Mouse (Mus musculus): ENCODE data around the gene Bptf. TPM values are rescaled to one million over a fixed set of nuclear protein-coding genes. Genes with fewer than 3 reads are reported as not detected.
"Not testable (repeated sequence)": the region's sequence is repeated elsewhere in the genome, so short reads cannot be mapped to it uniquely, and the experiment has no call there.

The Bptf gene
- polyA plus RNA-seq, 1 experiment from 2014 or later, result 30.1 TPM

DNA sequence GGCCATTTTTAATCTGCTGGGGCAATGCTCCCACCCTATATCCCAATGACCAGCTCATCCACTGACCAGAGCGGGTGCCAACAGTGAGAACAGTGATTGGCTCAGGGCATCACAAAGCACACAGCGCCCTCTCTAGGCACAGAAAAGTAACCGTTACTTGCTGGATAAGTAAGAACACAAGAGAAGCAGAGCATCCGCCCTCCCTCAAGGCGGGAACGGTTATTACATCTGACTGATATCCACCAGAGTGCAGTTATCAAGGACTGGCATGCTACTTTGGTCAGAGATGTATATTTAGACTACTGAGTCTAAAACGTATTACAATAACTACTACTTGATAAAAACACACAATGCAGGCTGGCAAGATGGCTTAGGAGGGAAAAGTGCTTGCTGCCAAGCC, 39.3 kb downstream of the Bptf start:
- Histone ChIP-seq H3K4me2 (no peak overlapping the region), H3K27ac (no peak overlapping the region), H3K36me3 (peaks cover 25% of the 10 kb centered on the region), H3K9me3 (no peaks in the 10 kb centered on the region), H3K27me3 (no peaks in the 10 kb centered on the region), H3K9ac (no peak overlapping the region), H3K4me3 (no peak overlapping the region), H3K4me1 (no peaks in the 10 kb centered on the region)
- no peak for ATAC-seq (ENCODE audit: borderline replicate concordance, extremely low read depth, low FRiP score, low TSS enrichment)
- WGBS, result 88% methylated on average over 7 of the region's 7 CpGs

DNA sequence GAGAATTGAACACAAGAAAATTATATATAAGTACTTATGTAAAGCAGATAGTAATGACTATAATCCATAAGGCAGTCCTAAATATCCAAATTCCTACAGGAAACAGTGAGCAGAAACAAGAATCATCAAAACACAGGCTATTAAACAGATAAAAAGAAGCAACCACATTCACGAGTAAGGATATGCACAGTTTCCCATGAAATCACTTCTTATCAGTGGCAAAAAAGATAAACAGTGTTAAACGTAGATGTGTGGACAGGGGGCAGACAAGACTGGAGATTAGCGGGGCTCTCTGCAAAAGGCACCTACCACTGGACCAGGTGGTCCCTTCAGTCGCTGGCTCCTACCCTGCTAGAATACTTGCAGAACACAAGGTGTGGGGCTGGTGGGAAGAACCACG, 46.1 kb downstream of the Bptf start:
- no peaks in the 10 kb centered on the region for H3K4me1 ChIP-seq
- H3K4me3 ChIP-seq, result no peak overlapping the region
- H3K4me2 ChIP-seq, result no peak overlapping the region
- H3K36me3 ChIP-seq, result peaks cover 36% of the 10 kb centered on the region
- no peak overlapping the region for H3K27ac ChIP-seq
- ATAC-seq (ENCODE audit: borderline replicate concordance, extremely low read depth, low FRiP score, low TSS enrichment), result no peak
- no peaks in the 10 kb centered on the region for H3K9me3 ChIP-seq
- no peaks in the 10 kb centered on the region for H3K27me3 ChIP-seq
- no peak overlapping the region for H3K9ac ChIP-seq
- WGBS, result 52% methylated on average over 5 of the region's 5 CpGs

DNA sequence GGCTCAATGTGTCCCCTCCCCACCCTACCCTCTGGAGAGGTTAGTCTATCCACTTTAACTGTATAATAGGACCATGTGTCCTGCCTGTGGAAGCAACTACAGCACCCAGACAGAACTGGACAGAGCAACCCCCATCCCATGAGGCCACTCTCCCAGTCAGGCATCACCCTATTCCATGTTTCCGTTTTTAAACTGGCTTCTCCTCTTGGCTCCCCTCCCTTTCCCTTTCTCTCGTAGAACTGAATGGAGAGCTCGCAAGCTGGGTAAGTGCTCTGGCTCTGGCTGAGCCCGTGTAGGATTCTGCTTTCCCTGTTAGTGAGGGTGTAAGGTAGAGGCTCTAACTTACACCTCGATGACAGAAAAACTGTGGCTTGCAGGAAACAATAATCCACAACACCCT, 48.4 kb downstream of the Bptf start:
- H3K9me3 ChIP-seq, result no peaks in the 10 kb centered on the region
- H3K4me2 ChIP-seq, result no peak overlapping the region
- no peaks in the 10 kb centered on the region for H3K27me3 ChIP-seq
- no peak overlapping the region for H3K9ac ChIP-seq
- H3K4me1 ChIP-seq, result no peaks in the 10 kb centered on the region
- no peak overlapping the region for H3K27ac ChIP-seq
- H3K4me3 ChIP-seq, result no peak overlapping the region
- WGBS, result 79% methylated on average over 5 of the region's 5 CpGs
- peaks cover 57% of the 10 kb centered on the region for H3K36me3 ChIP-seq
- ATAC-seq (ENCODE audit: borderline replicate concordance, extremely low read depth, low FRiP score, low TSS enrichment), result no peak

DNA sequence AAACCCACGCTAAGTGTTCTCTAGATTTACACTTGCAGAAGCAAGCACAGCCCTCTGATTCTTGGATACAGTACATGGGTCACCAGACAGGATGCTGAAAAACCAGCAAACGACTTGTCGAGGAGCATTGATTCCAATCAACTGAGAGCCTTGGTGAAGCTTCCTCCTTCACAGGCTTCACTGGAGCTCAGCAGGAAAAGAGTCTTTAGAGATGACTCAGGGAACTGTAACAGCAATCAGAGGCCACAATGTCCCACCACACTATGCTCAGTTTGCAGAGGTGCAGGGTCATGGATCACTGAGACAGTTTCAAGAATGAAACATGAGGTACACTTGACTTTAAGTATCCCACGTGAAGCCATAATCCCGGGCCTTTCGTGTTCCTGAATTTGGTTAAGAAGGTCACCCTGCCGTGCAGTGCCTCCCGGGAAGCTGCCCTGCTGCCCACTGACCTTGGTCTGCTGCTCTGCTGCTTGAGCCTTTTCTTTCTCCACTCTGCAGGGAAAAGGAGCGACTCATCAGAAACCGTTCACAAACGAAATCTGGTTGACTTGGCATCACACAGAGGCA, 66.6 kb downstream of the Bptf start:
- Histone ChIP-seq H3K27me3 (no peaks in the 10 kb centered on the region), H3K9me3 (no peaks in the 10 kb centered on the region), H3K4me1 (no peaks in the 10 kb centered on the region), H3K36me3 (peaks cover 76% of the 10 kb centered on the region), H3K4me2 (no peak overlapping the region), H3K9ac (no peak overlapping the region), H3K27ac (no peak overlapping the region), H3K4me3 (no peak overlapping the region)
- WGBS, result 89% methylated on average over 11 of the region's 11 CpGs
- no peak for ATAC-seq (ENCODE audit: borderline replicate concordance, extremely low read depth, low FRiP score, low TSS enrichment)

DNA sequence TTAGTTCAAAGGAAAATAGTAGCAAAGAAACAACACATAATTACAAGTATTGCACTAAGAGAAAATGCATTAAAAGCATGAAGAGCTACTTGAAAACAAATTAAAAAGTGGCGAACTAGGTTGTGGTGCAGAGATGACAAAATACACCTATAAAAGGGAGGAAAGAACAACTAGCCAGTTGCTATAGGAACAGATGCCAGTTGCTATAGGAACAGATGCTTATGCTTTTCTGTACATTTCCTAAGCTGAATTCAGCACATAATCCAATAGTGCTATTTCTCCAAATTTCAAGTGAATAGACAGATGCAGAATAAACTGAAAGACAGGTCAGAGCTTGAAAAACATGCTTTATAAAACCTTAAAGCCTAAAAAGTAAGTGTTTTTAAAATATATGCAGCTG, 67.3 kb downstream of the Bptf start:
- 92% methylated on average over 1 of the region's 1 CpGs for WGBS
- Histone ChIP-seq H3K27me3 (no peaks in the 10 kb centered on the region), H3K36me3 (peaks cover 76% of the 10 kb centered on the region), H3K27ac (no peak overlapping the region), H3K4me2 (no peak overlapping the region), H3K4me3 (no peak overlapping the region), H3K9ac (no peak overlapping the region), H3K9me3 (no peaks in the 10 kb centered on the region), H3K4me1 (no peaks in the 10 kb centered on the region)
- no peak for ATAC-seq (ENCODE audit: borderline replicate concordance, extremely low read depth, low FRiP score, low TSS enrichment)

DNA sequence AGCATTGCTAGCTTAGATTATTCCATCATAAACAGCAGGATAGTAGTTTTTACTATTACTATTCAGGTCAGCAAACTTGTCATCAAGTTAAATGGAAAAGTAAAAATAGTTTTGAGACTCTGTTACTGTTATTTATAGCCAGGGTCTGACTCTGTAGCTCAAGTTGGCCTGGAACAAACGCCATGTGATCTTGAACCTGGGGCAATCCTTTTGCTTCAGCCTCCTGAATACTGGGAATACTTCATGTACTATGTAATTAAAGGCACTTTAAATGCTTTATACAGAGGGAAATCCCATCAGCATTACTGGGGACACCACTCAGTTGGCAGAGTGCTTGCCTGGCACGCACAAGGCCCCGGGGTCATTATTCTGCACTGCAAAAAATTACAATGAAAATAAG, 68.9 kb downstream of the Bptf start:
- Histone ChIP-seq H3K9me3 (no peaks in the 10 kb centered on the region), H3K27ac (no peak overlapping the region), H3K9ac (no peak overlapping the region), H3K4me1 (no peaks in the 10 kb centered on the region), H3K27me3 (no peaks in the 10 kb centered on the region), H3K4me3 (no peak overlapping the region), H3K36me3 (peaks cover 90% of the 10 kb centered on the region), H3K4me2 (no peak overlapping the region)
- ATAC-seq (ENCODE audit: borderline replicate concordance, extremely low read depth, low FRiP score, low TSS enrichment), result no peak
- 91% methylated on average over 3 of the region's 3 CpGs for WGBS

DNA sequence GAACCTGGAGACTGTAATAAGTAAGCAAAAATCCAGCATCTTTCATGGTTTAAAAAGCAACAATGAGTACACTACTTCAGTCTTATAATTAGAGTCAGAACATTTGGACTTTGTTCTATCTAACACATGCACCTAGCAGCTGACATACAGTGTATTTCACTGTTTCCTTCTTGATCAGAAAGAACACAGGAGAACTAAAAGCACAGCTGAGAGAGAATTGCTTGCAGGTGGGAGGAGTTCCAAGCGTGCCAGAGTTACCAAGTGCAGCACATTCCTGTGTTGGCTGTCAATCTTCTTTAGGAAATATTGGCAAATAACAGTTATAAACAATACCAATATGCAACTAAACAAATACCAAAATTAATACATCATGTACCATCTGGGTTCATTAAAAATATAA, 71.0 kb downstream of the Bptf start:
- H3K4me2 ChIP-seq, result no peak overlapping the region
- H3K9me3 ChIP-seq, result no peaks in the 10 kb centered on the region
- no peak overlapping the region for H3K4me3 ChIP-seq
- no peak overlapping the region for H3K9ac ChIP-seq
- ATAC-seq (ENCODE audit: borderline replicate concordance, extremely low read depth, low FRiP score, low TSS enrichment), result no peak
- H3K27ac ChIP-seq, result no peak overlapping the region
- H3K4me1 ChIP-seq, result no peaks in the 10 kb centered on the region
- 77% methylated on average over 1 of the region's 1 CpGs for WGBS
- peaks cover 92% of the 10 kb centered on the region for H3K36me3 ChIP-seq
- H3K27me3 ChIP-seq, result no peaks in the 10 kb centered on the region

DNA sequence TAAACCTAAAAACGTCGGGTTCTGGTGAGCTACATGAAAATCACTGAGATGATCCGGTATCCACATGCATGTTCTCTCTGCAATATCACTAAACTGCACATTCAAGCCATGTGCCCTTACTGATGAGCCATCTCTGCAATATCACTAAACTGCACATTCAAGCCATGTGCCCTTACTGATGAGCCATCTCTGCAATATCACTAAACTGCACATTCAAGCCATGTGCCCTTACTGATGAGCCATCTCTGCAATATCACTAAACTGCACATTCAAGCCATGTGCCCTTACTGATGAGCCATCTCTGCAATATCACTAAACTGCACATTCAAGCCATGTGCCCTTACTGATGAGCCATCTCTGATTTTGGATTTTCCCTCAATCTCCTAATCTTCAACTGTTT, 72.3 kb downstream of the Bptf start:
- not testable (repeated sequence) for H3K9ac ChIP-seq; ATAC-seq (ENCODE audit: borderline replicate concordance, extremely low read depth, low FRiP score, low TSS enrichment); H3K4me2 ChIP-seq; H3K4me1 ChIP-seq; H3K27me3 ChIP-seq; H3K9me3 ChIP-seq; H3K27ac ChIP-seq; H3K4me3 ChIP-seq
- H3K36me3 ChIP-seq, result peaks cover 92% of the 10 kb centered on the region
- WGBS, result 96% methylated on average over 3 of the region's 3 CpGs

DNA sequence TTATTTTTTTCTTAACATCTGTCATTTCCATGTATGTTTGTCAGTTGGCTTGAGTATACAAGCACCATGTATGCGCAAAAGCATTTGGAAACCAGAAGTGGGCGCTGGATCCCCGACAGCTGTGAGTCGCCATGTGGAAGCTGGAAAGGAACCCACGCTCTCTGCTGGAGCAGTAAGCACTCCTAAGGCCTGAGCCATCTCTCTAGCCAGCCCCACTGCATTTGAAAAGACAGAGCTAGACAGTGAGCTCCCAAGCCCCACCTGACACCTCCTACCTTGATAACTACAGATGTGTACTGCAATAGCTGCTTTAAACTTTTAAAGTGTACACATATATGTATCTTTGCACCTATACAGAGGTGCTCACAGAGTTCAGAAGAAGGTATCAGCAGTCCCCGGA, 74.5 kb downstream of the Bptf start:
- Histone ChIP-seq H3K4me2 (no peak overlapping the region), H3K4me1 (no peaks in the 10 kb centered on the region), H3K27me3 (no peaks in the 10 kb centered on the region), H3K27ac (no peak overlapping the region), H3K36me3 (peaks cover 96% of the 10 kb centered on the region), H3K9ac (no peak overlapping the region), H3K9me3 (no peaks in the 10 kb centered on the region), H3K4me3 (no peak overlapping the region)
- ATAC-seq (ENCODE audit: borderline replicate concordance, extremely low read depth, low FRiP score, low TSS enrichment), result no peak
- 85% methylated on average over 6 of the region's 6 CpGs for WGBS

DNA sequence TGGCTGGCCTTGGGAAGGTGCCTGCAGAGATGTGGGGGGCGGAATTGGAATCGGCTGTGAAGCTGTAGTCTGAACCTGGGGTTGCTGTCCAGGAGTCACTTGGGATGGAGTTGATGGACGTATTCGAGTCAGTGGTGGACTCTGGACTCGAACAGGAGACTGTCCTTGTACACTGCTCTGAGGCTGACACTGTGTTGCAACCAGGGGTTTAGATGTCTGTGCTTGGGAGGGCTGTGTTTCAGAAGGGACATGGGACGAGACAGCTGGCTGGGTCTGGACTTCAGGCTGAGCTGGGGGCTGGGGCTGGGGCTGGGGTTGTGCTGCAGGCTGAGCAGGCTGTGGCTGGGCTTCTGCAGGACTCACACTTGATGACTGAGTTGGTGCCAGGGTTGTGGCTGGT, 77.1 kb downstream of the Bptf start:
- no peak overlapping the region for H3K4me3 ChIP-seq
- no peak overlapping the region for H3K4me2 ChIP-seq
- H3K27ac ChIP-seq, result no peak overlapping the region
- no peak overlapping the region for H3K9ac ChIP-seq
- H3K36me3 ChIP-seq, result peaks cover 81% of the 10 kb centered on the region
- no peaks in the 10 kb centered on the region for H3K27me3 ChIP-seq
- no peaks in the 10 kb centered on the region for H3K9me3 ChIP-seq
- H3K4me1 ChIP-seq, result no peaks in the 10 kb centered on the region
- no peak for ATAC-seq (ENCODE audit: borderline replicate concordance, extremely low read depth, low FRiP score, low TSS enrichment)
- 94% methylated on average over 6 of the region's 6 CpGs for WGBS

DNA sequence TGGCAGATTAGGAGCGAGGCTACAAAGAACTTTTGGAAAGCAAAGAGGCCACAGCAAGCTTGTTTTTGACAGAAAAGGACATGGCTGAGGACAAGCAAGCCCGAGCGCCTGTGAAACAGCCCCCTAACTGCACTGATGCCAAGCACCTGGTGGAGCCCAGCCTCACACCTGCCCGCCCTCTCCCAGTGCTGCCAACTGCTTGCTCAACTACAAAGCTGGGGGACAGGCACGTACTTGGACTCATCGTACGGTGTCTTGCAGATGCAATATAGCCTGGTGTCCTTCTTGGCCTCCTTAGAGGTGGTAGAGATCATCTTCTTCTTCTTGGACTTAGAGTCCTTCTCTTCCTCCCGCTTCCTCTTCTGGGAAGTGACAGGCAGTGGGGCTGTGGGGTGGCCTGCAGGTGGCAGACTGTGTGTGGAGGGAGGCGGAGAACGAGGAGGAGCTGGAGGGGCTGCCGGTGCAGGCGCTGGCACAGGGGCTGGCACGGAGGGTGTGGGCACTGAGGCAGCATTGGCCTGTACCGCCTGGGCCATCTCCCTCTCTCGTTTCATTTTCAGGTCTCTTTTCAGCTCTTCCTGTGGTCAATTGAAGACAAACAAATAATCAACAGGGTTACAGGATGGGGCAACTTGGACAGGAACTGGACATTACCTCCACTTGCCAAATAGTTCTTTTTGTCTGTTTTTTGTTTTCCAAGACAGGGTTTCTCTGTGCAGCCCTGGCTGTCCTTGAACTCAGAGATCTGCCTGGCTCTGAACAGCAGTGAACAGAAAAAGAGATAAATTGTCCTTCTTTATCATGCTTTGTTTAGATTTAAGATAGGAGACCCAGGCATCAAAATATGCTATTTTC, 84.9 kb downstream of the Bptf start:
- H3K9me3 ChIP-seq, result no peaks in the 10 kb centered on the region
- H3K4me1 ChIP-seq, result no peaks in the 10 kb centered on the region
- no peak overlapping the region for H3K4me2 ChIP-seq
- no peak overlapping the region for H3K4me3 ChIP-seq
- peaks cover 51% of the 10 kb centered on the region for H3K36me3 ChIP-seq
- WGBS, result 87% methylated on average over 15 of the region's 15 CpGs
- no peak for ATAC-seq (ENCODE audit: borderline replicate concordance, extremely low read depth, low FRiP score, low TSS enrichment)
- no peak overlapping the region for H3K9ac ChIP-seq
- no peak overlapping the region for H3K27ac ChIP-seq
- no peaks in the 10 kb centered on the region for H3K27me3 ChIP-seq

DNA sequence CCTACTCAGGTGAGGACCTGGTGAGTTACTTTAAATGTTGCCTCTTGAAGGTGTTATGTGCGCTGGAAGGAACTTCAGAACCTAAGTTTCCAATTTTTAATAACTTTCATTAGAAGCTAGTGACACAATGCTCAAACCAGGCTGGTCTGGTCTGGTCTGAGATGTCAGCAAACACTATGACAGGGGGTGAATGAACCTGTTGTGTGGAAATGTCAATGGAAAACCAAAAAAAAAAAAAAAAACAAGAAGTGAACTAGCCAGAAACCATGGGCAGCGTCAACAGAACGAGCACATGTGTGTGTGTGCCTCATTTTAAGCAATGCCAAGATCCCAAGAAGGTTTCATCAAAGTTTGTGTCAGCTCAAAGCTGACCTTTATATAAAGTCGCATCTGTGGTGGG, 86.4 kb downstream of the Bptf start:
- H3K36me3 ChIP-seq, result peaks cover 59% of the 10 kb centered on the region
- WGBS, result 92% methylated on average over 4 of the region's 4 CpGs
- H3K27ac ChIP-seq, result no peak overlapping the region
- H3K9me3 ChIP-seq, result no peaks in the 10 kb centered on the region
- ATAC-seq (ENCODE audit: borderline replicate concordance, extremely low read depth, low FRiP score, low TSS enrichment), result no peak
- H3K4me3 ChIP-seq, result no peak overlapping the region
- H3K4me1 ChIP-seq, result no peaks in the 10 kb centered on the region
- H3K4me2 ChIP-seq, result no peak overlapping the region
- H3K27me3 ChIP-seq, result no peaks in the 10 kb centered on the region
- no peak overlapping the region for H3K9ac ChIP-seq

Data from lung, embryonic 15.5 days (tissue).